Mouse (Mus musculus) hindbrain, embryonic 13.5 days (tissue): ENCODE data around the gene Epha1. TPM values are rescaled to one million over a fixed set of nuclear protein-coding genes. Genes with fewer than 3 reads are reported as not detected.
A peak's percentile ranks its signal among the peaks of the same experiment; 100 is the strongest.

Experiments
- ATAC-seq: fragments of 200-750 bp; cut with Nextera tagmentation; 2 replicates; pipeline ENCODE4 v1.8.0; 2017; ENCODE audit warnings: moderate TSS enrichment; ENCODE audit not compliant: low FRiP score
- H3K27ac ChIP-seq: fragments of 300-500 bp; sonication (generic); 2 replicates; pipeline ENCODE4 v1.5.1; 2015; ENCODE audit warnings: inconsistent platforms, mild to moderate bottlenecking, moderate library complexity
- H3K27me3 ChIP-seq: fragments of 300-500 bp; sonication (generic); 2 replicates; pipeline ENCODE4 v1.6.1; 2015; ENCODE audit warnings: mild to moderate bottlenecking, inconsistent platforms
- H3K36me3 ChIP-seq: fragments of 300-500 bp; sonication (generic); 2 replicates; pipeline ENCODE4 v1.6.1; 2015; ENCODE audit warnings: mild to moderate bottlenecking, inconsistent platforms
- H3K4me1 ChIP-seq: fragments of 300-500 bp; sonication (generic); replicated peaks from 2 replicates; pipeline ENCODE4 v1.6.1; 2015; ENCODE audit warnings: inconsistent platforms
- H3K4me2 ChIP-seq: fragments of 300-500 bp; sonication (generic); 2 replicates; pipeline ENCODE4 v1.6.1; 2015; ENCODE audit warnings: inconsistent platforms, mild to moderate bottlenecking, moderate library complexity
- H3K4me3 ChIP-seq: fragments of 300-500 bp; sonication (generic); 2 replicates; pipeline ENCODE4 v1.5.1; 2015; ENCODE audit warnings: mild to moderate bottlenecking, inconsistent platforms
- H3K9ac ChIP-seq: fragments of 300-500 bp; sonication (generic); 2 replicates; pipeline ENCODE4 v1.6.1; 2015; ENCODE audit warnings: mild to moderate bottlenecking, inconsistent platforms
- H3K9me3 ChIP-seq: fragments of 300-500 bp; sonication (generic); 2 replicates; pipeline ENCODE4 v1.6.1; 2016; ENCODE audit warnings: inconsistent platforms
- WGBS: fragments of 180-500 bp; shearing (Covaris S2); methylation state at CpG from one replicate; pipeline ENCODE4 v1.1.7; 2015; 5-methylcytosine and 5-hydroxymethylcytosine counted together
- polyA plus RNA-seq: library from polyadenylated mRNA; unstranded; fragments of >200 nt; fragmentation: Nextera tagmentation; extraction: Ambion mirVana; gene quantifications from 2 replicates; pipeline ENCODE4 v1.2.1, GENCODE M21; 2015

Epha1 gene
- polyA plus RNA-seq, 1 experiment from 2014 or later: 0.68 TPM

DNA sequence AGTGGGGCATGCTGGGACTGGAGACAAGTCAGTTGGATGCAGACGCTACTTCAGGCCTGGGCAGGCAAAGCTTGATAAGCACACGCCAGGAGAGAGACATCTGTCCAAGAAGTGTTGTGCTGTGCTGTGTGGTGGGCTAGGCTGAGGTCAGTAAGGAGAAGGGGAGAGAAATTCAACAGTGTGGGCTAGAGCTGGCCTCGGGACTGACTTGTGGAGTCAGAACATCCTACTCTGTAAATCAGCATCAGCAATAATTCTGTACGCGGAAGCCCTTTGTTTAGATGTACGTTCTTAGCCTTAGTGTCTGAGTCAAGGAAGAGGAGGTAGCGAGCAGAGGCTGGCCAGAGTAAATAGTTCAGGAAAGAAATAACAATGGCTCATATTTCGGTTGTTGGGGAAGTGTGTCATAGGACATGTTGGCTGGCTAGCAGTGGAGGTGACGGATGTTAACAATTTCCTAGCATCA is 8.9 kb upstream of the Epha1 start:
- Histone ChIP-seq H3K36me3 (no peaks in the 10 kb centered on the region), H3K27me3 (no peaks in the 10 kb centered on the region), H3K9ac (no peak overlapping the region), H3K27ac (no peak overlapping the region), H3K4me1 (no peaks in the 10 kb centered on the region), H3K4me3 (no peak overlapping the region), H3K9me3 (no peaks in the 10 kb centered on the region), H3K4me2 (no peak overlapping the region)
- 71% methylated on average over 9 of the region's 9 CpGs for WGBS
- ATAC-seq: no peak

DNA sequence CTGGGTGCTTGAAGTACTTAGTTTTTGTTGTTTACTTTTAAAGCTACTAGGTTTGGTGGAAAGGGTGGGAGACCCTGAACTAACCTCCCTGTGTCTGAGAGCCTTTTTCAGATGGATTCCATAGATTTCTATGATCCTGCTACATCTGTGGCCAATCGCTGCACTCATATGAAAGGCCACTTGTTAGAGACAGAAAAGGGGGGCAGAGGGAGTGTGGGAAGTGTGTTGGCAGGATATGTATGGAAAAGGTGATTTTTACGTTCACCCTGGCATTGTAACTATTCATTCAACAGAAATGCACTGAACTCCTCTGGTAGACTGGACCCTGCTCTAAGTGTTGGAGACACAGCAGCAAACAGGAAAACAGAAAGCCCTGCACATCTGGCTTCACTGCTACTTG is 8.2 kb upstream of the Epha1 start:
- ATAC-seq: no peak
- H3K36me3 ChIP-seq: no peaks in the 10 kb centered on the region
- H3K27ac ChIP-seq: no peak overlapping the region
- 24% methylated on average over 2 of the region's 2 CpGs for WGBS
- no peaks in the 10 kb centered on the region for H3K9me3 ChIP-seq
- H3K4me3 ChIP-seq: no peak overlapping the region
- no peaks in the 10 kb centered on the region for H3K27me3 ChIP-seq
- H3K9ac ChIP-seq: no peak overlapping the region
- no peak overlapping the region for H3K4me2 ChIP-seq
- no peaks in the 10 kb centered on the region for H3K4me1 ChIP-seq

DNA sequence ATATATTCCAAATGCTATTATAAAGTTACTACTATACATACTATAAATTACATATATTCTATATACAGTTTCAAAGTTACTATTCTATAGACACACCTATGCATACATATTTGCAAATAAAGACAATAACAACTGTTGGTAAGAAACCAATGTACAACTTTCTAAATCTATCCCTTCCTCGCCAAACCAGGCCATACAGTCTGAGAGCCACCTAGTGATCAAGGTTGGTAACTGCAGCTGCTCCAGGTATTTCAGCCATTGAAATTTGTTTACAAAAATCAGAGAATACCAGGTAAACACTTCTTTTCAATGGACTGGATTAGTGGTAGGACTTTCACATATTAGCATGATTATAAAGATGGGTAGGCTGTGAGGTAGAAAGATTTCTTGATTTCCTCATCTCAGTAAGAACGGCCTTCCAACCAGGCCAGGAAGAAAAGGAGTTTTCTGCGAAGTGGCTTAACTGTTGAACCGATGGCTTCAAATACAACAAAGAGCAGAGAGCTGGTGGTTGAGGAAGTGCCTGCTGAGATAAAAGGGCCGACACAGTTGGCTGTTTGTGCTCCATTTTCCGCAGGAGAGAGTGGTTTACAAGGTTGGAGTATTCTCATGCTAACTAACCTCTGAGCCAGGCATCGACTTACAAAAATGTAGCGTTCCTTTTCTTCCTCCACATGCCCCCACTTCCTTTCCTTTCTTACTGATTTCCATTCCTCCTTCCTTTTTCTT is 7.5 kb upstream of the Epha1 start:
- WGBS: 3% methylated on average over 8 of the region's 8 CpGs
- no peaks in the 10 kb centered on the region for H3K27me3 ChIP-seq
- no peaks in the 10 kb centered on the region for H3K4me1 ChIP-seq
- H3K36me3 ChIP-seq: no peaks in the 10 kb centered on the region
- no peak overlapping the region for H3K9ac ChIP-seq
- no peak overlapping the region for H3K4me3 ChIP-seq
- H3K9me3 ChIP-seq: no peaks in the 10 kb centered on the region
- no peak for ATAC-seq
- peak overlapping the region; percentile 14; the same call in 1 of the 2 replicates for H3K4me2 ChIP-seq
- no peak overlapping the region for H3K27ac ChIP-seq

DNA sequence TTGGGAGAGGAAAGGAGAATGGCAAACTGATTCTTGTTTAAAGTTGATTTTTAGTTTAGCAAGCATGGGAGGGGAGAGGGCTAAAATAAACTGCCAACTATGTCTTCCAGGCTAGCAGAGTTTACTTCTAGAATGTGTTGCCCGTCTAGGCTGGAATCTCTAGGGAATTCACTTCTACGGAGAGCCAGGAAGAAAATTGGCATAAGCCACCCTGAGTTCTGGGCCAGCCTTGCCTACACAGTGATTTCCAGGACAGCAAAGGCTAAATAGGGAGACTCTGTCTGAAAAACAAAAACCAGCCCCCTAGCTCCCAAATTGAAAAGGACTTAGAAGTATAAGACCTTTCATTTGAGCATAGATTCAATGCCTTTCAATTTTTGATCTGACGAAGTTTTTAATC is 6.5 kb upstream of the Epha1 start:
- no peak for ATAC-seq
- H3K27ac ChIP-seq: no peak overlapping the region
- WGBS: 45% methylated on average over 3 of the region's 3 CpGs
- no peaks in the 10 kb centered on the region for H3K9me3 ChIP-seq
- no peaks in the 10 kb centered on the region for H3K4me1 ChIP-seq
- no peak overlapping the region for H3K9ac ChIP-seq
- no peak overlapping the region for H3K4me2 ChIP-seq
- no peaks in the 10 kb centered on the region for H3K27me3 ChIP-seq
- no peak overlapping the region for H3K4me3 ChIP-seq
- no peaks in the 10 kb centered on the region for H3K36me3 ChIP-seq

DNA sequence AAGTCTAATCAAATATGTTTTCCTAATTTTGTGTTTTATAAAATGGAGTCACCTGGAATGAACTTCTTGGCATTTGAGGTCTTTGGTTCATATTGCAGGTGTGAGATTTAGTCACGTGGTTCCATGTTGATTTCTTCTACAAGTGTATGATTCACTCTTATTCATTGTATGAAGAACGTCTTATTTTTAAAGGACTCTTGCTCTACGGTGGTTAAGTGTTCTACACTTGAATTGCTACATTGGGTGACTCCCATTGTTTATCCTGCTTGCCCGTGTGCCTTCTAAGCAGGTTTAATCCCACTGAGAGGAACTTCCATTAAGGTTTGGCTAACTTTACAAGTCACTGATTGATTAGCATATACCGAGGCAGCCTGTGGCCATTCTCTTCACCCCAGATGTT is 4.2 kb upstream of the Epha1 start:
- no peak overlapping the region for H3K4me2 ChIP-seq
- no peaks in the 10 kb centered on the region for H3K36me3 ChIP-seq
- WGBS: 79% methylated on average over 5 of the region's 5 CpGs
- H3K4me3 ChIP-seq: no peak overlapping the region
- H3K9ac ChIP-seq: no peak overlapping the region
- no peaks in the 10 kb centered on the region for H3K9me3 ChIP-seq
- H3K27ac ChIP-seq: no peak overlapping the region
- H3K27me3 ChIP-seq: peaks cover 10% of the 10 kb centered on the region
- peaks cover 15% of the 10 kb centered on the region for H3K4me1 ChIP-seq
- ATAC-seq: no peak

DNA sequence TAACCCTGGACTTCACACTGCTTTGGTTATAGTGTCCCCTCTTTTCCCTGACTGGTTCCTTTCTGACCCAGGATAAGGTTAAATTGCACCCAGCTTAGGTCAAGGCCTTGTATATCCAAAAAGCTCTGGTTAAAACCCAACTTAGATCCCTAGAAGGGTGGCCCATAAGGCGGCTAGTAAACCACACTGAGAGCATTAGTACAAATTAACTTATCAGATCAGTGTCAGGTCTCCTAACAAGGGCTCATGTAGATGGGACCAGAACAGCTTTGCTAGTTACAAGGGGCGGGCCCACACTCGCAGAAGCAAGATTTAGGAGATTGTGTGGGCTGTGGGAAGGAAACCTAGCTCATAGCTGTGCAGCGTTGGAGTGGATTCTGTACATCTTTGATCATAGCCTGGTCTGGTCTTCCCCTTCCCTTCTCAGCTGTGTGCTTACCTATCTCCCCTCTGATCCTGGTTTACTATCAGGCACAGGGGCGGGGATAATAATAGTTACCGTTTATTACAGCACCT is 3.5 kb upstream of the Epha1 start:
- 88% methylated on average over 6 of the region's 6 CpGs for WGBS
- Histone ChIP-seq H3K9ac (no peak overlapping the region), H3K4me1 (peaks cover 15% of the 10 kb centered on the region), H3K27me3 (peaks cover 16% of the 10 kb centered on the region), H3K9me3 (no peaks in the 10 kb centered on the region), H3K4me3 (no peak overlapping the region), H3K4me2 (no peak overlapping the region), H3K27ac (no peak overlapping the region), H3K36me3 (no peaks in the 10 kb centered on the region)
- ATAC-seq: no peak

DNA sequence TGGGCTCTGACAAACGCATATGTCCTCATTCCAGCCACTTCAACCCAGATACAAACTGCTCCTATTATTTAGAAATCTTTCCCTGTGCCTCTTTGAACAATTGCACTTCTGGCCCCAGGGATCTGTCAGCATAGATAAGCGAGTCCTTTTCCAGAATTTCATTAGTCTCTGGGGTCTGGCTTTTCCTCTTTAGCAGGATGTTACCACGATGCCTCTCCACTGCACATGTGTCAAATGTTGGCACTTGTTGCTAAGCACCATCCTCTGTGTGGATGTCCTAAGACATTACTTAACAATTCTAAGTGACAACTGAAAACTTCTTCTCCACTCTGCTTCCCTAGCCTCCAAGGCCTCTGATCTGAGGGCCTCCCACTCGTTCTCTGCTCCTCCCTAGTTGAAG is 2.9 kb upstream of the Epha1 start:
- Histone ChIP-seq H3K27me3 (peaks cover 16% of the 10 kb centered on the region), H3K4me3 (no peak overlapping the region), H3K4me2 (no peak overlapping the region), H3K9ac (no peak overlapping the region), H3K4me1 (peaks cover 15% of the 10 kb centered on the region), H3K27ac (no peak overlapping the region), H3K9me3 (no peaks in the 10 kb centered on the region), H3K36me3 (no peaks in the 10 kb centered on the region)
- 45% methylated on average over 4 of the region's 4 CpGs for WGBS
- no peak for ATAC-seq

DNA sequence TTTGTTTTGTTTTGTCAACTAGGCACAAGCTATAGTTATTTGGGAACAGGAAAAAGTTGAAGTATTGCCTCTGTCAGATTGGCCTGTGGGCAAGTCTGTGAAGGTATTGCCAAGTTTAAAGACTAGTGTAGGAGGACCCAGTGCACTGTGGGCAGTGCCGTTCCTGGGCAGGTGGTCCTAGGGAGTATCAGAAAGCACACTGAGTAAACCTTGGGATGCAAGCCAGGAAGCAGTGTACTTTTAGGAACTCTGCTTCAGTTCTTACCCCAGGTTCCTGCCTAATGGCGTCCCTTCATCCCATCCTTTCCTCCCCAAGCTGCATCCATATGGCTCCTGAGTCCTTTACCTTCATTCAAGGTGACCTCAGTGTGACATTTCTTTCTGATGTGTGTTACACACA is 2.1 kb upstream of the Epha1 start:
- no peak overlapping the region for H3K27ac ChIP-seq
- no peak for ATAC-seq

DNA sequence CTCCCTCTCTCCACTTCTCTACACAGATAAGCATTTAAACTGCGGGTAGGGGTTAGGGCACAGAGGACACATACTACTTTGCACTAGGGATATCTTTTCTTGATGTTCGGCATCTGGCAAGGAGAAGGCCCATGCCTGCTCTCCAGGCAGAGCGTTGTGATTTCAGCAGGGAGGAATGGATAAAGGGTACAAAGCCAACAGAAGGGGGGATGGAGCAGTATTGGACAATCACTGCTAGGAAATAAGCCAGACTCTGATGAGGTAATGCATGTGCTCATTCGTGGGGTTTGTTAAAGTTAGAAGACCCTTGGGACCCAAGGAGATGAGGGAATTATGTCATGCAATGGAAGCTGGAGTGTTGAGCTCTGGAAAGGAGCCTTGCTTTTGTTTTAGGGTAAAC is 1.6 kb upstream of the Epha1 start:
- H3K27ac ChIP-seq: no peak overlapping the region
- H3K9ac ChIP-seq: no peak overlapping the region
- peaks cover 16% of the 10 kb centered on the region for H3K27me3 ChIP-seq
- H3K4me1 ChIP-seq: peaks cover 15% of the 10 kb centered on the region
- no peaks in the 10 kb centered on the region for H3K36me3 ChIP-seq
- H3K4me2 ChIP-seq: no peak overlapping the region
- H3K9me3 ChIP-seq: no peaks in the 10 kb centered on the region
- no peak for ATAC-seq
- H3K4me3 ChIP-seq: no peak overlapping the region
- WGBS: 81% methylated on average over 4 of the region's 4 CpGs

More for the DNA sequence above, 2.1 kb upstream of the Epha1 start:
- no peak overlapping the region for H3K4me3 ChIP-seq
- H3K4me1 ChIP-seq: peaks cover 15% of the 10 kb centered on the region
- no peaks in the 10 kb centered on the region for H3K36me3 ChIP-seq
- H3K27me3 ChIP-seq: peaks cover 16% of the 10 kb centered on the region
- no peak overlapping the region for H3K4me2 ChIP-seq
- WGBS: 96% methylated on average over 2 of the region's 2 CpGs
- no peaks in the 10 kb centered on the region for H3K9me3 ChIP-seq
- no peak overlapping the region for H3K9ac ChIP-seq

DNA sequence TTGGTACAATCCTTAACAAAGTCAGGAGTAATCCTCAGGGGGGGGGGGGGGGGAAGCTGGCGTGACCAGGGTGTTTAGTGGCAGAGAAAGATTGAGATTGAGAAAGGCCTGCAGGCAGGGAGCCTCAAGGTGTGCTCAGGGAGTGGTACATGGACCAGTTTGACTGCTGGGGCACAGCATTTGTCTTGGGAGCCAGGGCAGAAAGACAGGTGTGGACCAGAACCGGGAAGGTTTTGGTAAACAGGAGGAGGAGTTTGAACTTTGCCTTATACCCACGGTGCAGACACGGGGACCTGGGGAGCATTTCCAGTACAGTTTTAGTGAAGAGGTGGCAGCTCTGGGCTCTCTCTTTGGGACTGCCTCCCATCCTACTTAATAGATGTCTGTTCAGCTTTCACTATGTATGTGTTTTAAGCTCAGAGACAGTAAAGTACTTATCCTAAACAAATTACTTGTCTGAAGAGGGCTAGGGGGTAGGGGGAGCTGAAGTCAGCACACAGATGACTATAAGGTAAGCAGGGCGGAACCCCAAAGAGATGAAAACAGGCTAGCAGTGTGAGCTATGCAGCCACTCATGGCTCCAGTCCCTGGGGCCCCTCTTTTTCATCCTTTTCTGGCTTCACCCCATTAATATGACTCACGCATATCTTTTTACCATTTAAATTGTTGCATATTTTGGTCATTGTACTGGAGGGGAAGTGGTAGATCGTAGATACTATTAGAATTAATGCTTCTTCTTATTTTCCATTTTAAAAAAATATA is 782 bp upstream of the Epha1 start:
- H3K27me3 ChIP-seq: peaks cover 16% of the 10 kb centered on the region
- no peak overlapping the region for H3K27ac ChIP-seq
- H3K9me3 ChIP-seq: no peaks in the 10 kb centered on the region
- 0 out of 2 replicates have a peak overlapping the region, but pooled peaks have one; percentile 35 for H3K9ac ChIP-seq
- H3K4me2 ChIP-seq: peak overlapping the region; percentile 91
- H3K4me1 ChIP-seq: peaks cover 15% of the 10 kb centered on the region
- 41% methylated on average over 7 of the region's 7 CpGs for WGBS
- H3K4me3 ChIP-seq: peak overlapping the region; percentile 53
- no peaks in the 10 kb centered on the region for H3K36me3 ChIP-seq
- no peak for ATAC-seq

DNA sequence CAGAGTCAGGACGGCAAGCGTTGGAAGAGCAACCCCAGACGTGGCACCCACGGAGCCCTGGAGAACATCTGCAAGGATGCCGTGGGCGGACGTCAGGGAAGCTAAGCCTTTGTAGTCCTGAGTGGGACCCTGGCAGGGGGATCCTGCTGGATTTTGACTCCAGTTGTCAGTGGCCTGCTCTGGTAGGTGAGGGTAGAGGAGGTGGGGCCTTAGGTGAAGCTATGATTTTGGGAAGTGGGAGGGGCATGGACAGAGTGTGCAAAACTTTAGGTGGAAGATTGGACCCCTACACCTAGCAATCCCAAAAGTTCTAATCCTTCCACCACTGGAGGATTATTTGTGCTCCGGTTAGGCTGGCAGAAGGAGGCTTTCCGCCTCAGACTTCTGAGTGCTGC is 650 bp downstream of the Epha1 start:
- 17% methylated on average over 9 of the region's 9 CpGs for WGBS
- H3K4me3 ChIP-seq: no peak overlapping the region
- ATAC-seq: peak; percentile 16; the same call in 1 of the 2 replicates

DNA sequence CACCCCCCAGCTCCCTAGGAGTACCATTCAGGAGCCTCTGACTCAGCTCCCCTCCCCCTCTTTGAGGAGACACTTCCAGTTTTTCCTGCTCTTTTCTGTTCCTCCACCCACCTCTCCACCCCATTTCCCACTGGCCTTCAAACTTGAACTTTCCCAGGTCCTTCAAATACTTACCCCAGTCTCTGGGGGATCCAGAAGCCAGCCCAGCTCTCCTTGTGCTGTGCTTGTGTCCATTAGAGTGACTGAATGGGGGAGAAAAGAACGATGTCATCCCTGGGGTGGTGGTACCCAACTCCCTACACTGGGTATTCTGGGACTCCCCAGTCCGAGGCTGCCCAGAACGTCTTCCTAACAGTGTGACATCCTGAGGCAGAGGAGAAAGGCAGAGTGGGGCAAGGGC is 1.1 kb downstream of the Epha1 start:
- Histone ChIP-seq H3K27me3 (peaks cover 16% of the 10 kb centered on the region), H3K4me2 (no peak overlapping the region), H3K9me3 (no peaks in the 10 kb centered on the region), H3K36me3 (no peaks in the 10 kb centered on the region), H3K4me1 (peaks cover 15% of the 10 kb centered on the region), H3K9ac (no peak overlapping the region), H3K4me3 (no peak overlapping the region), H3K27ac (no peak overlapping the region)
- ATAC-seq: 0 out of 2 replicates have a peak, but pooled peaks have one; percentile 18
- 5% methylated on average over 3 of the region's 3 CpGs for WGBS

More for the DNA sequence above, 650 bp downstream of the Epha1 start:
- no peaks in the 10 kb centered on the region for H3K9me3 ChIP-seq
- H3K36me3 ChIP-seq: no peaks in the 10 kb centered on the region
- peaks cover 16% of the 10 kb centered on the region for H3K27me3 ChIP-seq
- no peak overlapping the region for H3K27ac ChIP-seq
- H3K4me1 ChIP-seq: peaks cover 15% of the 10 kb centered on the region
- H3K4me2 ChIP-seq: peak overlapping the region; percentile 91
- no peak overlapping the region for H3K9ac ChIP-seq
